Mouse (Mus musculus) liver, embryonic 12.5 days (tissue): ENCODE data around the gene Unc93a2. TPM values are rescaled to one million over a fixed set of nuclear protein-coding genes. Genes with fewer than 3 reads are reported as not detected.
"Not testable (repeated sequence)": the region's sequence is repeated elsewhere in the genome, so short reads cannot be mapped to it uniquely, and the experiment has no call there.

ENCODE experiments used
- ATAC-seq: fragments of 200-750 bp; cut with Nextera tagmentation; 2 replicates; pipeline ENCODE4 v1.8.0; 2017; ENCODE audit warnings: moderate number of reproducible peaks, mild to moderate bottlenecking, moderate library complexity
- H3K27ac ChIP-seq: fragments of 300-500 bp; sonication (generic); 2 replicates; pipeline ENCODE4 v1.5.1; 2016; ENCODE audit warnings: mild to moderate bottlenecking
- H3K27me3 ChIP-seq: fragments of 300-500 bp; sonication (generic); replicated peaks from 2 replicates; pipeline ENCODE4 v1.6.1; 2016; ENCODE audit warnings: mild to moderate bottlenecking, moderate library complexity
- H3K36me3 ChIP-seq: fragments of 300-500 bp; sonication (generic); 2 replicates; pipeline ENCODE4 v1.6.1; 2016; ENCODE audit warnings: mild to moderate bottlenecking, moderate library complexity
- H3K4me1 ChIP-seq: fragments of 300-500 bp; sonication (generic); 2 replicates; pipeline ENCODE4 v1.6.1; 2016
- H3K4me2 ChIP-seq: fragments of 300-500 bp; sonication (generic); 2 replicates; pipeline ENCODE4 v1.6.1; 2016; ENCODE audit warnings: mild to moderate bottlenecking, moderate library complexity
- H3K4me3 ChIP-seq: fragments of 300-500 bp; sonication (generic); 2 replicates; pipeline ENCODE4 v1.5.1; 2016; ENCODE audit warnings: mild to moderate bottlenecking, moderate library complexity
- H3K9ac ChIP-seq: fragments of 300-500 bp; sonication (generic); 2 replicates; pipeline ENCODE4 v1.6.1; 2016; ENCODE audit warnings: mild to moderate bottlenecking, moderate library complexity
- H3K9me3 ChIP-seq: fragments of 300-500 bp; sonication (generic); replicated peaks from 2 replicates; pipeline ENCODE4 v1.6.1; 2016; ENCODE audit warnings: mild to moderate bottlenecking, moderate library complexity
- whole genome bisulfite sequencing: fragments of 180-500 bp; shearing (Covaris S2); methylation state at CpG from one replicate; pipeline ENCODE4 v1.1.7; 2016; ENCODE audit not compliant: insufficient replicate concordance; 5-methylcytosine and 5-hydroxymethylcytosine counted together
- polyA plus RNA-seq: library from polyadenylated mRNA; unstranded; fragments of >200 nt; fragmentation: Nextera tagmentation; extraction: Ambion mirVana; gene quantifications from 2 replicates; pipeline ENCODE4 v1.2.1, GENCODE M21; 2016

Gene Unc93a2
- polyA plus RNA-seq, 1 experiment from 2014 or later = not detected

DNA sequence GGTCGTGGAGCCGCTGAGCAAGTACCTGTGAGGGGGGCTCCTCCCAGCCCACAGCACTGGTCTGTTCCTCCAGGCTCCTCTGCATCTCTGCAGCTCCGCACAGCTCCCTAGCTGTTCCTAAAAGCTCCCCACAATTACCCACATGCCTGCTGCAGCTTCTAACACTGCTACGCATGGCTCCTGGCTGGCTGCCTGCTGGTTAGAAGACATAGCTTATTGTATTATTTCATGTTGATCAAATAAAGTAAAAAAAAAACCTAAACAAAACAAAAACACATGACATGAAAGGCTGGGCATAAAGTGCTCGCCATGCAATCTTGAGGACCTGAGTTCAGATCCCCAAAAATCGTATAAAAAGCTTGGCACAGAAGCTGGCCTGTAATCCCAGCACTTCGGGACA lies 4.6 kb upstream of the Unc93a2 start:
- H3K4me3 ChIP-seq, H3K4me2 ChIP-seq, H3K4me1 ChIP-seq, ATAC-seq, H3K9me3 ChIP-seq, H3K36me3 ChIP-seq, H3K9ac ChIP-seq, H3K27me3 ChIP-seq, H3K27ac ChIP-seq: not testable (repeated sequence)
- WGBS = 58% methylated on average over 7 of the region's 7 CpGs

DNA sequence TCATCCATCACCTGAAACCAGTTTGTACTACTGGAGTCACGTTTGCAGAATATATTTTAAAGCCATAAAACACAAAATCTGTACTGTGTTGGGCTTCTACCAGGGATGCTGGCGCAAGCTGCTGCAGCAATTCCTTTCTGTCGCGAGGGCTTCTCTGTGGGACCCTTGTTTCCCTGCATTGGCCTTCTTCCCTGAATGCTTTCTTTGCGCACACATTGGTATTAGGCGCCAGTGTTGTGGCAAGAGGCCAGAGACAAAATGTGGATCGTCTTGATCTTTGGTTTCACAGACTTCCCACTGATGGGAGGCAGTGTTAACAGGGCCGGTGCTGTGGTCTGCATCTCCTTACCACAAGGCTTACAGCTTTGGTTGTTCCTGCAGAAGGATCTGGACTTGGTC lies 3.7 kb upstream of the Unc93a2 start:
- not testable (repeated sequence) for H3K4me1 ChIP-seq, H3K36me3 ChIP-seq, H3K27me3 ChIP-seq, H3K27ac ChIP-seq, H3K4me3 ChIP-seq, H3K9me3 ChIP-seq, ATAC-seq, H3K4me2 ChIP-seq, H3K9ac ChIP-seq
- 58% methylated on average over 7 of the region's 8 CpGs for WGBS

DNA sequence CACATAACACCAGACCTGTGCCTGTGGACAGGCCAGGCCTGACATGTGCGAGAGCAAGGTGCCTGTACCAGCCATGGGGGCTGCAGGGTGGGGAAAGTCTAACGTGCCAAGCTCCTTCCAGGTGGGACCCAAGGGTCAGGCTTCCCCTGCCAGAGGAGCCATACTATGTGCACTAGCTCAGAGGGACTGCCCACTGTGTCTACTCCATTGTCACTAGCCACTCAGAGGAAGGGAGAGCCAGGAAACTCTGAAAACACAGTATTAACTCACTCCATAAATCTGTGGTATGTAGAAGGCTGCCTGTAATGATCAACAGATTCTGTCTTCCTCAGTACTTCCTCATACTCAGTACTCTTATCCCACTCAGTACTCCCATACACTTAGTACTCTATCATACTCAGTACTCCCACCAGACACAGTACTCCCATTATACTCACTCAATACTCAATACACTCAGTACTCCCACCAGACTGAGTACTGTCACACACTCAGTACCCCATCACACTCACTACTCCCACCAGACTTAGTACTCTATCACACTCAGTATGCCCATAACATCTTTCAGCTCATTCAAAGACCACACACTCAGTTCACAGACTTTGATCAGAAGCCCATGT lies 3.2 kb upstream of the Unc93a2 start:
- not testable (repeated sequence) for H3K4me2 ChIP-seq, ATAC-seq, H3K27ac ChIP-seq, H3K4me1 ChIP-seq, H3K36me3 ChIP-seq, H3K9me3 ChIP-seq, H3K27me3 ChIP-seq, H3K4me3 ChIP-seq, H3K9ac ChIP-seq
- WGBS = no CpG with 5 or more reads among the region's 2 CpGs

DNA sequence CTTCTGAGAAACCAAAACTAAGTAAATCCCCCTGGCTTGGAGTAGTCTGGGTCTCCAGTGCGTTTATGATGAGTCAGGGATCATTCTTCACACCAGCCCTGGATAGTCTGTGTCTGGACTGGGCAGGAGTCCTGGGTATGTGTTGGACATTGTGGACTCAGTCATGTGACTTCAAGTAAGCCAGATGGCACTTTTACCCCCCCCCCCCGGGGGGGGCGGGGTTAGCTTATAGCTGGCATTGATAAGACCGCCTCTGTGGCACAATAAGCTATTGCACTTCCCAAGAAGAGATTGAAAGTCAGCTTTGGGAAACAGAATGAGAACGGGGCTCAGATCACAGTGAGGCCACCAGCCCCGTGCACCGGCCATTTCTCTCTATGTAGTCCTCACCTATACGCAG lies 752 bp upstream of the Unc93a2 start:
- not testable (repeated sequence) for ATAC-seq, H3K27me3 ChIP-seq, H3K4me2 ChIP-seq, H3K27ac ChIP-seq, H3K9ac ChIP-seq, H3K36me3 ChIP-seq, H3K4me1 ChIP-seq, H3K4me3 ChIP-seq, H3K9me3 ChIP-seq
- WGBS = 58% methylated on average over 7 of the region's 8 CpGs

GRCm38 (mm10) chr17:7383167-7384143 lies 1.8 kb downstream of the Unc93a2 start:
- not testable (repeated sequence) for H3K9me3 ChIP-seq
- ATAC-seq = peak; percentile 19; the same call in 1 of the 2 replicates
- 68% methylated on average over 12 of the region's 13 CpGs for WGBS

GRCm38 (mm10) chr17:7382711-7383110 lies 2.6 kb downstream of the Unc93a2 start:
- H3K4me1 ChIP-seq, H3K36me3 ChIP-seq, H3K4me3 ChIP-seq, H3K9ac ChIP-seq, H3K27me3 ChIP-seq, H3K4me2 ChIP-seq, ATAC-seq, H3K27ac ChIP-seq, H3K9me3 ChIP-seq: not testable (repeated sequence)
- 45% methylated on average over 1 of the region's 3 CpGs for WGBS

More at GRCm38 (mm10) chr17:7383167-7384143, 1.8 kb downstream of the Unc93a2 start:
- not testable (repeated sequence) for H3K36me3 ChIP-seq, H3K4me2 ChIP-seq, H3K4me1 ChIP-seq, H3K4me3 ChIP-seq, H3K9ac ChIP-seq, H3K27me3 ChIP-seq, H3K27ac ChIP-seq

DNA sequence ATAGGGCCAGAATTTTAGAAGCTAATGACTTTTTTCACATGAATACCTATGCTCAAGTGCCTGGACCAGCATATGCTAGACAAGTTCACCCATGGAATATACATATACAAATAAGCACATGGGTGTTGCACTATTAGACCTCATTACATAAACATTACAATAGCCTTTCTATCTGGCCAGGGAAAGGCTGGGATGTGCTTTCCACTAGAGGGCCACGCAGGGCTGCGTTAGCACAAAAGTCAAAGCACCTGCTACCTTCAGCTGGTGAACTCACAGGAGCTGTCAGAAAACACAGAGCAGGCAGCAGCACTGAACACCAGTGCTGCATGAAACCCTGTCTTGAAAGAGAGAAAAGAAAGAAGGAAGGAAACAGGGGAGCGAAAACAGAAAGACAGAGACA lies 7.4 kb downstream of the Unc93a2 start:
- not testable (repeated sequence) for H3K4me2 ChIP-seq, ATAC-seq, H3K27me3 ChIP-seq

GRCm38 (mm10) chr17:7376951-7377700 lies 8.1 kb downstream of the Unc93a2 start:
- H3K4me3 ChIP-seq, H3K36me3 ChIP-seq, H3K27ac ChIP-seq, H3K4me2 ChIP-seq, H3K27me3 ChIP-seq, H3K4me1 ChIP-seq, H3K9me3 ChIP-seq, H3K9ac ChIP-seq: not testable (repeated sequence)
- 54% methylated on average over 1 of the region's 3 CpGs for WGBS
- peak; percentile 40; the same call in 1 of the 2 replicates for ATAC-seq

More for the DNA sequence above, 7.4 kb downstream of the Unc93a2 start:
- H3K9me3 ChIP-seq, H3K36me3 ChIP-seq, H3K4me3 ChIP-seq, H3K27ac ChIP-seq, H3K4me1 ChIP-seq, H3K9ac ChIP-seq: not testable (repeated sequence)
- WGBS = 24% methylated on average over 2 of the region's 3 CpGs

GRCm38 (mm10) chr17:7371879-7372278 lies 13.4 kb downstream of the Unc93a2 start, which contains the start of gene Gm49630:
Gm49630 (minus strand) TSS chr17:7371979.
- not testable (repeated sequence) for H3K27me3 ChIP-seq, H3K4me1 ChIP-seq, H3K9me3 ChIP-seq, H3K9ac ChIP-seq, H3K4me2 ChIP-seq, H3K27ac ChIP-seq, ATAC-seq, H3K36me3 ChIP-seq, H3K4me3 ChIP-seq
- WGBS = 75% methylated on average over 3 of the region's 5 CpGs

- H3K27ac ChIP-seq, H3K4me3 ChIP-seq, H3K9me3 ChIP-seq, H3K27me3 ChIP-seq, H3K4me1 ChIP-seq, H3K36me3 ChIP-seq, ATAC-seq, H3K9ac ChIP-seq, H3K4me2 ChIP-seq: not testable (repeated sequence)
- WGBS = 39% methylated on average over 6 of the region's 6 CpGs
Measured at GRCm38 (mm10) chr17:7369401-7369800, 15.9 kb downstream of the Unc93a2 start.

DNA sequence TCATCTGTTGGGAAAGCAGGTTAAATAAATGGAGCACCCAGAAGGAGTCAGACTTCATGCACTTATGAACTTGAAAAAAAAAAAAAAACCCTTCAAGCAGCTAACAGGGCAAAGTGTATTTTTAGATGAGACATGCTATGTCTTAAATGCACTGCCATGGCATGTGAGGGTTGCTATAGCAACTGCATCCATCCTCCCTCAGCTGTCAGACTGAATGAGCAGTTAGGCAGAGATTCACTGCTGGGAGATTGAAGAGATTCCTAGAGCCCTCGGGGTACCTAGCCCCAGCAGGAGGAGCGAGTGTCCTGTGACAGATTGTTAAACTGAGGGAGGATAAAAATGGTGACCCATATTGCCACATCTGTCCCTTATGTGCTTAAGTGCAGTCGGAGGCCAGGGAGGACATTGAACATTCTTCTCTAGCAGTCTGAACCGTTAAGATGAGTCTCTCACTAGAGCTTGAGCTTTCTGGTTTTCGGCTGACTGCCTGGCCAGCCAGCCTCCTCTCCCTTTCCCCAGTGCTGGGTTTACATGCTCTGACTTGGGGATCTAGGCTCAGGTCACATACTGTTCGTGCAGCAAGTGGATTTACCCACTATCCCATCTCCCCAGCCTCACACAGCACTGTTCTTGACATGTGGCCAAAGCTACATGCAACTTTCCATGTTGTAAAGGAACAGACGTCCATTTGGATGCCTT lies 18.4 kb downstream of the Unc93a2 start:
- 57% methylated on average over 5 of the region's 7 CpGs for WGBS
- not testable (repeated sequence) for ATAC-seq, H3K27ac ChIP-seq

More for the DNA sequence above, 18.4 kb downstream of the Unc93a2 start:
- not testable (repeated sequence) for H3K36me3 ChIP-seq, H3K9me3 ChIP-seq, H3K4me1 ChIP-seq, H3K4me3 ChIP-seq, H3K9ac ChIP-seq, H3K4me2 ChIP-seq, H3K27me3 ChIP-seq
